Mouse (Mus musculus): ENCODE measurements at regions not wholly inside any gene's neighbourhood (a gene's known extent, or its start where the extent isn't known, plus 50 kb on each side); places are given as distances from the start of the nearest gene placed in this dataset.
"Not testable (repeated sequence)": the region's sequence is repeated elsewhere in the genome, so short reads cannot be mapped to it uniquely, and the experiment has no call there.

DNA sequence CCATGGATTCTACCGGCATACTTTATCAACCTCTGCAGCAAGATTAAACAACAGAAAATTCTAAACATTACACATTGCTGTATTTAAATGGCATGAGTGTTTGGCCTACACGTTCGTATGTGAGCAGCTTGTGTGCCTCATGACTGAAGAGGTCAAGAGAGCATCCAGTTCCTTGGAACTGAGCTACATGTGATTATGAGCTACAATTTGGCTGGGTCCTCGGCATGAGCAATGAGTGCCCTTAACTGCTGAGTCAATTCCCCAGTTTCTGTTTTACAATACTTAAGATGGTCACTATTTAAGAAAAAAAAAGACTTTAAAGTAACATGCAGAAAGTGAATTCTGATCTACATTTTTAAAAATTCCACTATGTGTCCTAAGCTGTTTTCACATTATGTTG lies 338.4 kb upstream of the Gpc6 start:
- DNase-seq (ENCODE audit: extremely low spot score in 1 of 2, low spot score in 2 of 2) = no peak
- intact Hi-C loops (cut with DNase I) = no loop called here
- H3K4me3 ChIP-seq = no peak overlapping the region
- TF ChIP-seq CTCF (IDR thresholded peaks at IDR 0.05) = no peak
- no peak overlapping the region for H3K27ac ChIP-seq

DNA sequence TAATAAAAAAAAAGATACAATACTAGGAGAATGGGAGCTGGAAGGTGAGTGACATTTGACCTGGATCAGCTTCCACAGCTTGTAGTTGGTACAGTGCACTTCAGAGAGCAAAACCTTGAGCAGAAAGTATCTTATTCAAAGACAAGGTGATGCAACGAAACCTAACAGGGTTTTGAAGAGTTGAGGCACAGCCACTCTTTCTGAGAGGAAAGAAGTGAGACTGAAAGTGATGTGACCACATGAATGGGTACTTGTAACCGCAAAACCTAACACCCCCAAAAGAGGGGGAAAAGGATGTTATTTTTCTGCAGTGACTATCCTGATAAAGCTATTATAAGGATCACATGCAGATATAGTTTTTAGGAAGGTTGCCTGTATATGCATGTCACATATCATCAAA lies 335.6 kb upstream of the Gpc6 start:
- intact Hi-C loops (cut with DNase I) = no loop called here
- no peak overlapping the region for H3K27ac ChIP-seq
- TF ChIP-seq CTCF (IDR thresholded peaks at IDR 0.05) = no peak
- no peak for DNase-seq (ENCODE audit: extremely low spot score in 1 of 2, low spot score in 2 of 2)
- no peak overlapping the region for H3K4me3 ChIP-seq

DNA sequence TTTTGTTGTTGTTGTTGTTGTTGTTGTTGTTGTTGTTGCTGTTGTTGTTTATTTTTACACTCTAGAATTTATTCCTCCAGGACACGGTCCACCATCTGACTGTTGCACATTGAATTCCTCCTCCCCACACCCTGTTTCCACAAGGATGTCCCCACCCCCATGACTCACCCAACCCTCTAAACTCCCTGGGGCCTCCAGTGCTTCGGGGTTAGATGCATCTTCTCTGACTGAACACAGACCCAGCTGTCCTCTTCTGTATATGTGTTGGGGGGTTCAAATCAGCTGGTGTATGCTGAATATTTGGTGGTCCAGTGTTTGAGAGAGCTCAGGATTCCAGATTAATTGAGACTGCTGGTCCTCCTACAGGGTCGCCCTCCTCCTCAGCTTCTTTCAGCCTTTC lies 335.0 kb upstream of the Gpc6 start:
- DNase-seq (ENCODE audit: extremely low spot score in 1 of 2, low spot score in 2 of 2) = no peak
- H3K27ac ChIP-seq = no peak overlapping the region
- TF ChIP-seq CTCF (IDR thresholded peaks at IDR 0.05) = no peak
- no peak overlapping the region for H3K4me3 ChIP-seq
- intact Hi-C loops (cut with DNase I) = no loop called here

DNA sequence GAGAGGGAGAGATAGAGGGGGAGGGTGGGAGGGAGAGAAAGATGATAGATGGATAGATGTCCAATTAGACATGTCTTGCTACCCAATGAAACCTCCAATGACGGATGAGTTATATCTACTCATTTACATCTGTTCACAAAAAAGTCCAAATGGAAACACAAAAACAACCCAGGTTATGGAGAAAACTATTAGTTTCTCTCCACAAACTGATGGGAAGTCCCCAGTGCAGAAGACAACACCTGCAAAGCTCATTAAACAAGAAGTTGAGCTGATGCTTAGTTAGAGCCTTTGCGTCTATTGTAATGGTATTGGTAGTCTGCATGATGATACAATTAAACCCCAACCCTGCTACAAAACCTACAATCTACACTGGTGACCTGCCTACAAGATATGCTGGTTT lies 317.0 kb upstream of the Gpc6 start:
- no peak overlapping the region for H3K4me3 ChIP-seq
- intact Hi-C loops (cut with DNase I) = no loop called here
- no peak for TF ChIP-seq CTCF (IDR thresholded peaks at IDR 0.05)
- no peak for DNase-seq (ENCODE audit: extremely low spot score in 1 of 2, low spot score in 2 of 2)
- no peak overlapping the region for H3K27ac ChIP-seq

DNA sequence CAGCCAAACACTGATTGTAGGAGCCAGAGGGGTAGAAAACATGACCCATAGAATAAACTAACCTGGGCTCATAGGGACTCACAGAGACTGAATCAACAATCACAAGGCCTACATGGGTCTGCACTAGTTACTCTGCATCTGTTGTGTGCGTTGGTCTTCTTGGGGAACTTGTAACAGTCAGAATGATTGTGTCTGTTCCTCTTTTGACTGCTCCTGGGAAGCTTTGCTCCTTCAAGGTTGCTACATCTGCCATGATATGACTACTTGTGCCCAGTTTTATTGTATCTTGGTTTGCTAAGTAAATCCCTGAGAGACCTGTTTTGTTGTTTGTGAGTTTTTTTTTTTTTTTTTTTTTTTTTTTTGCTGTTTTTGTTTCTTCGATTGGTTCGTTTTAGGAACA lies 313.9 kb upstream of the Gpc6 start:
- H3K4me3 ChIP-seq = no peak overlapping the region
- no peak for TF ChIP-seq CTCF (IDR thresholded peaks at IDR 0.05)
- no peak overlapping the region for H3K27ac ChIP-seq
- DNase-seq (ENCODE audit: extremely low spot score in 1 of 2, low spot score in 2 of 2) = no peak
- intact Hi-C loops (cut with DNase I) = no loop called here

DNA sequence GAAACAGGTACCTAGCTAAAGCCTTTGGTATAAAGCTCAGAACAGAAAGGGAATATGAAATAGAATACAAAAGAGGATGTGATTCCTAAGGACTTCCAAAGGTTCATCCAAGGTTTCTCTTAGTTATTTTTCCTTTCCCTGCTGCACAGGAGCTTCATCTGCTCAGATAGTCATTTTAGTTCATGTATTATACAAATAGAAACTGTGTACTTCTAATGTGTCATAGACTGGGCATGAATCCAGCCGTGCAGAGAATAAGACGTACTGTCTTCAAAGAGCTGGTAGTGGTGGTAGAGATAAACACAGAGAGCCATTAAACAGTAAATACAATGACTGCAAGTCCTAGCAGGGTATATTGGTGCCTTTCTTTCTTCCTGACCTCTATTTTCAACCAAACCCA lies 292.9 kb upstream of the Gpc6 start:
- no peak for TF ChIP-seq CTCF (IDR thresholded peaks at IDR 0.05)
- H3K27ac ChIP-seq = no peak overlapping the region
- no peak overlapping the region for H3K4me3 ChIP-seq
- intact Hi-C loops (cut with DNase I) = no loop called here
- DNase-seq (ENCODE audit: extremely low spot score in 1 of 2, low spot score in 2 of 2) = peak; percentile 17 to 32

DNA sequence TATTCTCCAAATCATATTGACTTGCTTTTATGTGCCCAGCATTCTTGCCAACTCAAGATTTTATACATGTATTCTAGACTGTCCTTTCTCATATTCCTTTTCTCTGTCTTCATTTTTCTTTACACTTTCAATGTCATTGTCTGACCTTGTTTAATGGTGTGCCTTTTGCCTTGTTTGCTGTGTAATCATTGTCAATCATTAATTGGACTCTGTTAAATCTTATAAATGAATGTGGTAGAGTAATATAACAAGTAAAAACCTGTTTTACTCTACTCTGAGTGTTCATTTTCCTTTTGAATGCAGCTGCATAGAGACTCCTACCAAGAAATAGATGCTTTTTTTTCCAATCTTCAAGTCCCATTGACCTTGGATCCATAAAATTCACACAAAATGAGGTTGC lies 283.0 kb upstream of the Gpc6 start:
- H3K4me3 ChIP-seq = no peak overlapping the region
- no peak overlapping the region for H3K27ac ChIP-seq
- no peak for TF ChIP-seq CTCF (IDR thresholded peaks at IDR 0.05)
- intact Hi-C loops (cut with DNase I) = no loop called here
- no peak for DNase-seq (ENCODE audit: extremely low spot score in 1 of 2, low spot score in 2 of 2)

DNA sequence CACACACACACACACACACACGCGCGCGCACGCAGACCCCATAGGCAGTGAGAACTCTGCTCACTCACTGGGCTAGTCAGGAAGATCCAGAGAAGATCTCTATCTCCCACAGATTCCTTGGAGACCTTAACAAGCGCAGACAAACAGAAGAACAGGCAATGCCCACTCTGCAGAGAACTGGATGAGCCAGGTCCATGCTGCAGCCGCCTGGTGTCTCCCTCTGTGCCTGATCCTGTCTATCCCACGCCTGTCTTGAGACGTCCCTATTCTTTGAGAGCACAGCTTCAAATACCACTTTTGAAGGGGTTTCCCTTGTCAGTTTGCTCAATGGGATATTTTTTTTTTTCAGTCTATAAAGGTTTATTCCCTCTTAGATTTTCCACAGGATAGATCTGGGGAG lies 273.2 kb upstream of the Gpc6 start:
- TF ChIP-seq CTCF (IDR thresholded peaks at IDR 0.05) = no peak
- DNase-seq (ENCODE audit: extremely low spot score in 1 of 2, low spot score in 2 of 2) = no peak
- Histone ChIP-seq H3K4me3 (no peak overlapping the region), H3K27ac (no peak overlapping the region)
- intact Hi-C loops (cut with DNase I) = no loop called here

DNA sequence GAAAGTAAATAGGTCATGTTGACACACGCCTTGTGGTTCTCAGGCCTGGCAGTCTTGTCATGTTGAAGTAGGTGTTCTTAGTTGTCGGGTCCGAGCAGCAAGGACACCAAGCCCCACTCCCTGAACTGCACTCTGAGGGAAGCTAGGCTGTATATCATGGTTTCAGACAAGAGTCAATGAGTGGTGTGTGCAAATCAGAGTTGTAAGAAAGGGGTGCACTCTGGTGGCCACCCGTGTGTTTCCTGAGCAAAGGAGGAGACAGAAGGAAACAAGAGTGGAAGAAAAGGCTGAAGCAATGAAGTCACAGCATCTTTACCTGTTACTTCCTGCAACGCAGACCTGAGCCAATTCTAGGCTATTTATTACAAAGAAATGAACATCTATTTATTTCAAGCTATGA lies 241.2 kb upstream of the Gpc6 start:
- no peak overlapping the region for H3K27ac ChIP-seq
- no peak overlapping the region for H3K4me3 ChIP-seq
- intact Hi-C loops (cut with DNase I) = no loop called here
- TF ChIP-seq CTCF (IDR thresholded peaks at IDR 0.05) = no peak
- DNase-seq (ENCODE audit: extremely low spot score in 1 of 2, low spot score in 2 of 2) = no peak

DNA sequence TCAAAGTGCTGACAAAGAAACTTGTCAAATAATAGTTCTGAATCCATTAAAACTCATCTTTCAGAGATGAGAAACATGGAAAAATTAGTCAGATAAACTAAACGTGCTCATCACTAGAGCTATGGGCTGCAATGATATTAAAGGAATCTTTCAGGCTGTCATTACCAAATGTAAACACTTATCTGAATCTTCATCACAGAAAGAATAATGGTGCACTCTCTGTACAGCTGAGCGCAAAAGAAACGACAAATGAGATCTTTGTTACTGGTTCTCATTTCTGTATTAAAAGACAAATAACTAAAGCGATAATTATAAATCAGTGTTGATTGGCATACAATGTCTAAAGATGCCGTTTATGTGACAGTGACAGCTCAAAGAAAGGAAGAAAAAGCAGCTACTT lies 227.4 kb upstream of the Gpc6 start:
- intact Hi-C loops (cut with DNase I) = no loop called here
- no peak for DNase-seq (ENCODE audit: extremely low spot score in 1 of 2, low spot score in 2 of 2)
- Histone ChIP-seq H3K27ac (no peak overlapping the region), H3K4me3 (no peak overlapping the region)
- TF ChIP-seq CTCF (IDR thresholded peaks at IDR 0.05) = no peak

DNA sequence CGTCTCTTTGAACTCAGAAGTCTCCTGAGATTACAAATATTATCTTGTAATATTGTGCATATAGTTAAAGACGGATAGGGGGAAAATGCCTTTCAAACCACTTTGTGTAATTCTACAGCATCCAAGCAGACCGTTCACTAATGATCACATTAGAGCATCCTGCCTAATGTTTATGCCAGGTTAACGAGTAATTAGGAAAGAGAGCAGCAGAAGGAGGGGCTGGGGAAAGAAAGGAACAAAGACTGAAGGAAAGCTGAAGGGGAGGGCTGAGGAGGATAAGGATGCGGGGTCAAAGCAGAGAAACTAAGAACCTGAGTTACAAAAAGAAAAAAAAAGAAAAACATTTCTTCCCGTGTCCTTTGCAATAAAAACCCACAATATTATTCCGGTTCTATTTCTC lies 226.7 kb upstream of the Gpc6 start:
- Histone ChIP-seq H3K4me3 (no peak overlapping the region), H3K27ac (no peak overlapping the region)
- intact Hi-C loops (cut with DNase I) = no loop called here
- no peak for DNase-seq (ENCODE audit: extremely low spot score in 1 of 2, low spot score in 2 of 2)
- TF ChIP-seq CTCF (IDR thresholded peaks at IDR 0.05) = no peak

DNA sequence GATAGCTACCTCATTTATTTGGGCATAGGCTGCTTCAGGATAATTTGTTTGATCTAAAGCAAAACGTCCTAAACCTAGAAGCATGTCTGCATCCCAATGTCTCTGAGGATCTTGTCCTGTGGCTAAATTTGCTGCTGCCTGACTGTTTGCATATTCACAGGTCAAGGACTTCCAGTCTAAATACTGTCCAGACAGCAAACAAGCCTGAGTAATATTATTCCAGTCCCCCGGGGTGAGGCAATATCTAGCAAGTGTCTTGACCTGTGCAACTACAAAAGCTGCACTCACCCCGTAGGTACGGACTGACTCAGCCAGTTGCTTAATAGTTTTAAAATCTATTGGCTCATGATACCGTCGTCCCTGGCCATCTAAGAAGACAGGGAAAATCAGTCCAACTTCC lies 190.5 kb upstream of the Gpc6 start:
- DNase-seq (ENCODE audit: extremely low spot score in 1 of 2, low spot score in 2 of 2); H3K4me3 ChIP-seq; intact Hi-C loops (cut with DNase I); H3K27ac ChIP-seq: not testable (repeated sequence)

DNA sequence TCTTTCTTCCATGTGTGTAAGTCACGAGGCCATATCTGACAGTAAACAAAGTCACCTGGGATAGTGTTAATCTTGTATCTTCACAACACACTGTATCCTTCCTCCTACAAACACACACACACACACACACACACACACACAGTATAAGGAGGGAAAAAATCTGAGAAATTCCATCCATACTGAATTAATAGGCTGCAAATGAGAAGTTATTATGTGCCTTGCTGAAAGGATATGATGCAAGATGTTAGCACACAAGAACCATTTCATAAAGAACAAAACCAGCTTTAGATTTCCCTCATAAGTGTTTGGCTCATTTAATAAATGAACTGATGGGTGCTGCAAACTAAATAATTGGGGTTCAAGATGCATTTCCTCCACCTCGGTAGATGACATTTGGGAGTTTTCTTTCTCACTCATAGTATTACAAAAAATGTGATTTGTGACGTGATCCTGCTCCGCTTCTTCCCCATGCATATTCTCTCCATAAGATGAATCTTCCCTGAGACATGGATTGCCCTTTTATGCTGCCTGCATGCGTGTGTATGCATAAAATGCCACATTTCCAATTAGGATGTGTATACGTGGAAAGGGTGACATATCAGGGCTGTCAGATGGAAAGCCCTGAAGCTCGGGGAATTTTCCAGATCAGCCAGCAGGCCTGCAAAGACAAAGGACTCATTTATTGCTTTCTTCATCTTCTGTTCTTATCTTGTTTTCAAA lies 170.5 kb upstream of the Gpc6 start:
- no peak for TF ChIP-seq CTCF (IDR thresholded peaks at IDR 0.05)
- intact Hi-C loops (cut with DNase I) = no loop called here
- no peak for DNase-seq (ENCODE audit: extremely low spot score in 1 of 2, low spot score in 2 of 2)
- no peak overlapping the region for H3K4me3 ChIP-seq
- H3K27ac ChIP-seq = no peak overlapping the region

All from left cerebral cortex, adult 2 months (tissue).